Mouse (Mus musculus) liver, postnatal 0 days (tissue): Measurements from ENCODE around the gene Mab21l3. TPM values are rescaled to one million over a fixed set of nuclear protein-coding genes. Genes with fewer than 3 reads are reported as not detected.

ENCODE experiments used
- ATAC-seq: fragments of 200-750 bp; cut with Nextera tagmentation; 2 replicates; pipeline ENCODE4 v1.8.0; 2017; ENCODE audit warnings: mild to moderate bottlenecking, moderate library complexity
- DNase-seq: peaks from one replicate; pipeline ENCODE4 v3.0.0-alpha.2; 2016
- H3K27ac ChIP-seq: fragments of 300-500 bp; sonication (generic); 2 replicates; pipeline ENCODE4 v1.5.1; 2014; ENCODE audit warnings: antibody characterized with exemption, moderate library complexity, mild to moderate bottlenecking, low read depth
- H3K27me3 ChIP-seq: fragments of 300-500 bp; sonication (generic); 2 replicates; pipeline ENCODE4 v1.6.1; 2014; ENCODE audit warnings: low read length, control low read depth, mixed read lengths; ENCODE audit not compliant: insufficient read depth
- H3K36me3 ChIP-seq: fragments of 300-500 bp; sonication (generic); replicated peaks from 2 replicates; pipeline ENCODE4 v1.6.1; 2014; ENCODE audit warnings: mild to moderate bottlenecking, control low read depth, low read length, moderate library complexity, mixed read lengths; ENCODE audit not compliant: insufficient read depth
- H3K4me1 ChIP-seq: fragments of 300-500 bp; sonication (generic); 2 replicates; pipeline ENCODE4 v1.6.1; 2014; ENCODE audit warnings: antibody characterized with exemption, mild to moderate bottlenecking, control low read depth; ENCODE audit not compliant: insufficient read depth
- H3K4me2 ChIP-seq: fragments of 300-500 bp; sonication (generic); 2 replicates; pipeline ENCODE4 v1.6.1; 2014; ENCODE audit warnings: low read depth, mild to moderate bottlenecking, low read length, moderate library complexity, mixed read lengths
- H3K4me3 ChIP-seq: fragments of 300-500 bp; sonication (generic); 2 replicates; pipeline ENCODE4 v1.5.1; 2014; ENCODE audit warnings: low read depth, low read length
- H3K9ac ChIP-seq: fragments of 300-500 bp; sonication (generic); replicated peaks from 2 replicates; pipeline ENCODE4 v1.6.1; 2014; ENCODE audit warnings: mild to moderate bottlenecking, moderate library complexity
- H3K9me3 ChIP-seq: fragments of 300-500 bp; sonication (generic); 2 replicates; pipeline ENCODE4 v1.6.1; 2016; ENCODE audit warnings: mild to moderate bottlenecking, control low read depth, low read length, mixed read lengths
- CTCF ChIP-seq: sonication (generic); IDR thresholded peaks from 2 replicates; pipeline ENCODE4 v1.5.1; 2016; ENCODE audit warnings: antibody characterized with exemption, low read depth
- EP300 ChIP-seq: IDR thresholded peaks from 2 replicates; pipeline ENCODE4 v1.6.1; 2016; ENCODE audit warnings: antibody characterized with exemption, low read depth, mild to moderate bottlenecking
- WGBS: fragments of 180-500 bp; shearing (Covaris S2); extraction: QIAGEN DNeasy Blood & Tissue Kit; methylation state at CpG from one replicate; pipeline ENCODE4 v1.1.7; 2014; ENCODE audit not compliant: insufficient replicate concordance; 5-methylcytosine and 5-hydroxymethylcytosine counted together
- polyA plus RNA-seq: library from polyadenylated mRNA; unstranded; fragments of >200 nt; fragmentation: Nextera tagmentation; extraction: Ambion mirVana; gene quantifications from 2 replicates; pipeline ENCODE4 v1.2.1, GENCODE M21; 2015

The Mab21l3 gene
- polyA plus RNA-seq, 1 experiment from 2014 or later: not detected

- Histone ChIP-seq H3K9ac (no peak overlapping the region), H3K4me3 (no peak overlapping the region), H3K27me3 (no peaks in the 10 kb centered on the region), H3K4me2 (peak overlapping the region; percentile 39), H3K4me1 (peaks cover 7% of the 10 kb centered on the region), H3K27ac (no peak overlapping the region), H3K36me3 (no peaks in the 10 kb centered on the region), H3K9me3 (no peaks in the 10 kb centered on the region)
- no peak for ATAC-seq
- DNase-seq: peak; percentile 38
- 8% methylated on average over 8 of the region's 8 CpGs for WGBS
- no peak for TF ChIP-seq EP300
- no peak for TF ChIP-seq CTCF
Measured at GRCm38 (mm10) chr3:101836045-101836444, 12.7 kb downstream of the Mab21l3 start.

- H3K27ac ChIP-seq: no peak overlapping the region
- DNase-seq: peak; percentile 56
- TF ChIP-seq CTCF (no peak), EP300 (no peak)
- H3K36me3 ChIP-seq: no peaks in the 10 kb centered on the region
- H3K9ac ChIP-seq: no peak overlapping the region
- WGBS: 29% methylated on average over 10 of the region's 10 CpGs
- H3K27me3 ChIP-seq: no peaks in the 10 kb centered on the region
- H3K4me1 ChIP-seq: peaks cover 7% of the 10 kb centered on the region
- H3K9me3 ChIP-seq: no peaks in the 10 kb centered on the region
- H3K4me3 ChIP-seq: no peak overlapping the region
- ATAC-seq: peak; percentile 72
- H3K4me2 ChIP-seq: no peak overlapping the region
Measured at GRCm38 (mm10) chr3:101831189-101831858, 17.4 kb downstream of the Mab21l3 start.

GRCm38 (mm10) chr3:101829881-101830616 is 18.7 kb downstream of the Mab21l3 start:
- H3K27me3 ChIP-seq: no peaks in the 10 kb centered on the region
- no peaks in the 10 kb centered on the region for H3K9me3 ChIP-seq
- no peak for ATAC-seq

GRCm38 (mm10) chr3:101828595-101828994 is 20.2 kb downstream of the Mab21l3 start:
- ATAC-seq: no peak
- DNase-seq: no peak
- H3K4me3 ChIP-seq: no peak overlapping the region
- WGBS: 55% methylated on average over 3 of the region's 3 CpGs
- no peak overlapping the region for H3K27ac ChIP-seq
- H3K9me3 ChIP-seq: no peaks in the 10 kb centered on the region
- H3K36me3 ChIP-seq: no peaks in the 10 kb centered on the region
- H3K4me1 ChIP-seq: no peaks in the 10 kb centered on the region
- TF ChIP-seq EP300 (no peak), CTCF (no peak)
- H3K27me3 ChIP-seq: no peaks in the 10 kb centered on the region
- no peak overlapping the region for H3K4me2 ChIP-seq
- H3K9ac ChIP-seq: no peak overlapping the region

More at GRCm38 (mm10) chr3:101829881-101830616, 18.7 kb downstream of the Mab21l3 start:
- H3K4me3 ChIP-seq: no peak overlapping the region
- no peak overlapping the region for H3K27ac ChIP-seq
- DNase-seq: no peak
- no peaks in the 10 kb centered on the region for H3K36me3 ChIP-seq
- TF ChIP-seq CTCF: no peak
- no peak for TF ChIP-seq EP300
- 70% methylated on average over 10 of the region's 10 CpGs for WGBS
- H3K4me1 ChIP-seq: no peaks in the 10 kb centered on the region
- no peak overlapping the region for H3K9ac ChIP-seq
- no peak overlapping the region for H3K4me2 ChIP-seq

GRCm38 (mm10) chr3:101827220-101827715 is 21.5 kb downstream of the Mab21l3 start:
- no peaks in the 10 kb centered on the region for H3K27me3 ChIP-seq
- no peak overlapping the region for H3K4me2 ChIP-seq
- H3K27ac ChIP-seq: no peak overlapping the region
- no peak for DNase-seq
- H3K4me3 ChIP-seq: no peak overlapping the region
- H3K9ac ChIP-seq: no peak overlapping the region
- no peaks in the 10 kb centered on the region for H3K9me3 ChIP-seq
- H3K36me3 ChIP-seq: no peaks in the 10 kb centered on the region
- TF ChIP-seq CTCF (no peak), EP300 (no peak)
- no peak for ATAC-seq
- H3K4me1 ChIP-seq: no peaks in the 10 kb centered on the region
- WGBS: 68% methylated on average over 6 of the region's 6 CpGs

- Histone ChIP-seq H3K4me2 (no peak overlapping the region), H3K9me3 (no peaks in the 10 kb centered on the region), H3K4me3 (no peak overlapping the region), H3K27ac (no peak overlapping the region), H3K9ac (no peak overlapping the region), H3K27me3 (no peaks in the 10 kb centered on the region), H3K36me3 (no peaks in the 10 kb centered on the region), H3K4me1 (no peaks in the 10 kb centered on the region)
- TF ChIP-seq CTCF: no peak
- no peak for TF ChIP-seq EP300
- DNase-seq (no peak), ATAC-seq (no peak)
- 80% methylated on average over 9 of the region's 9 CpGs for WGBS
Measured at GRCm38 (mm10) chr3:101824338-101824737, 24.4 kb downstream of the Mab21l3 start.
